Mouse (Mus musculus) hindbrain, embryonic 13.5 days (tissue): ENCODE results near the gene Spryd7. TPM values are rescaled to one million over a fixed set of nuclear protein-coding genes. Genes with fewer than 3 reads are reported as not detected.

Source experiments
- ATAC-seq: fragments of 200-750 bp; cut with Nextera tagmentation; 2 replicates; pipeline ENCODE4 v1.8.0; 2017; ENCODE audit warnings: moderate TSS enrichment; ENCODE audit not compliant: low FRiP score
- H3K27ac ChIP-seq: fragments of 300-500 bp; sonication (generic); 2 replicates; pipeline ENCODE4 v1.5.1; 2015; ENCODE audit warnings: inconsistent platforms, mild to moderate bottlenecking, moderate library complexity
- H3K27me3 ChIP-seq: fragments of 300-500 bp; sonication (generic); 2 replicates; pipeline ENCODE4 v1.6.1; 2015; ENCODE audit warnings: mild to moderate bottlenecking, inconsistent platforms
- H3K36me3 ChIP-seq: fragments of 300-500 bp; sonication (generic); 2 replicates; pipeline ENCODE4 v1.6.1; 2015; ENCODE audit warnings: mild to moderate bottlenecking, inconsistent platforms
- H3K4me1 ChIP-seq: fragments of 300-500 bp; sonication (generic); replicated peaks from 2 replicates; pipeline ENCODE4 v1.6.1; 2015; ENCODE audit warnings: inconsistent platforms
- H3K4me2 ChIP-seq: fragments of 300-500 bp; sonication (generic); 2 replicates; pipeline ENCODE4 v1.6.1; 2015; ENCODE audit warnings: inconsistent platforms, mild to moderate bottlenecking, moderate library complexity
- H3K4me3 ChIP-seq: fragments of 300-500 bp; sonication (generic); 2 replicates; pipeline ENCODE4 v1.5.1; 2015; ENCODE audit warnings: mild to moderate bottlenecking, inconsistent platforms
- H3K9ac ChIP-seq: fragments of 300-500 bp; sonication (generic); 2 replicates; pipeline ENCODE4 v1.6.1; 2015; ENCODE audit warnings: mild to moderate bottlenecking, inconsistent platforms
- H3K9me3 ChIP-seq: fragments of 300-500 bp; sonication (generic); 2 replicates; pipeline ENCODE4 v1.6.1; 2016; ENCODE audit warnings: inconsistent platforms
- WGBS: fragments of 180-500 bp; shearing (Covaris S2); methylation state at CpG from one replicate; pipeline ENCODE4 v1.1.7; 2015; 5-methylcytosine and 5-hydroxymethylcytosine counted together
- polyA plus RNA-seq: library from polyadenylated mRNA; unstranded; fragments of >200 nt; fragmentation: Nextera tagmentation; extraction: Ambion mirVana; gene quantifications from 2 replicates; pipeline ENCODE4 v1.2.1, GENCODE M21; 2015

Gene Spryd7
- polyA plus RNA-seq, 1 experiment from 2014 or later = 39.0 TPM

- Histone ChIP-seq H3K4me1 (no peaks in the 10 kb centered on the region), H3K4me3 (no peak overlapping the region), H3K27me3 (no peaks in the 10 kb centered on the region), H3K36me3 (0 out of 2 replicates have a peak, but pooled peaks cover 8% of the 10 kb centered on the region), H3K4me2 (no peak overlapping the region), H3K27ac (no peak overlapping the region), H3K9ac (no peak overlapping the region), H3K9me3 (no peaks in the 10 kb centered on the region)
- no peak for ATAC-seq
- WGBS = 88% methylated on average over 7 of the region's 7 CpGs
Measured at GRCm38 (mm10) chr14:61529533-61529932, 27.2 kb downstream of the Spryd7 start.

GRCm38 (mm10) chr14:61526006-61526405 lies 30.7 kb downstream of the Spryd7 start:
- H3K36me3 ChIP-seq = no peaks in the 10 kb centered on the region
- ATAC-seq = no peak
- H3K9me3 ChIP-seq = no peaks in the 10 kb centered on the region
- WGBS = 92% methylated on average over 2 of the region's 2 CpGs
- H3K9ac ChIP-seq = no peak overlapping the region
- no peak overlapping the region for H3K4me3 ChIP-seq
- no peaks in the 10 kb centered on the region for H3K27me3 ChIP-seq
- H3K4me2 ChIP-seq = no peak overlapping the region
- H3K4me1 ChIP-seq = no peaks in the 10 kb centered on the region
- H3K27ac ChIP-seq = no peak overlapping the region

GRCm38 (mm10) chr14:61523821-61524220 lies 32.9 kb downstream of the Spryd7 start:
- WGBS = 91% methylated on average over 2 of the region's 2 CpGs
- Histone ChIP-seq H3K4me3 (no peak overlapping the region), H3K36me3 (no peaks in the 10 kb centered on the region), H3K27me3 (no peaks in the 10 kb centered on the region), H3K4me2 (no peak overlapping the region), H3K9ac (no peak overlapping the region), H3K9me3 (no peaks in the 10 kb centered on the region; the same call in 1 of the 2 replicates), H3K4me1 (no peaks in the 10 kb centered on the region), H3K27ac (no peak overlapping the region)
- ATAC-seq = no peak

- Histone ChIP-seq H3K27ac (no peak overlapping the region), H3K36me3 (no peaks in the 10 kb centered on the region), H3K4me1 (no peaks in the 10 kb centered on the region), H3K4me2 (no peak overlapping the region), H3K4me3 (no peak overlapping the region), H3K27me3 (no peaks in the 10 kb centered on the region), H3K9me3 (peaks cover 4% of the 10 kb centered on the region), H3K9ac (no peak overlapping the region)
- no peak for ATAC-seq
- 86% methylated on average over 10 of the region's 10 CpGs for WGBS
Measured at GRCm38 (mm10) chr14:61518659-61519480, 37.8 kb downstream of the Spryd7 start.

GRCm38 (mm10) chr14:61516471-61517426 lies 39.9 kb downstream of the Spryd7 start:
- no peaks in the 10 kb centered on the region for H3K4me1 ChIP-seq
- H3K4me2 ChIP-seq = no peak overlapping the region
- no peak overlapping the region for H3K9ac ChIP-seq
- peaks cover 4% of the 10 kb centered on the region for H3K9me3 ChIP-seq
- no peaks in the 10 kb centered on the region for H3K27me3 ChIP-seq
- ATAC-seq = no peak
- no peak overlapping the region for H3K4me3 ChIP-seq
- WGBS = 92% methylated on average over 9 of the region's 9 CpGs
- no peaks in the 10 kb centered on the region for H3K36me3 ChIP-seq
- H3K27ac ChIP-seq = no peak overlapping the region

- Histone ChIP-seq H3K4me1 (no peaks in the 10 kb centered on the region), H3K4me3 (no peak overlapping the region), H3K27me3 (no peaks in the 10 kb centered on the region), H3K4me2 (no peak overlapping the region), H3K36me3 (no peaks in the 10 kb centered on the region), H3K9ac (no peak overlapping the region), H3K27ac (no peak overlapping the region), H3K9me3 (peaks cover 9% of the 10 kb centered on the region)
- 79% methylated on average over 2 of the region's 2 CpGs for WGBS
- no peak for ATAC-seq
Measured at GRCm38 (mm10) chr14:61511494-61511893, 45.2 kb downstream of the Spryd7 start.

- no peak for ATAC-seq
- H3K27ac ChIP-seq = no peak overlapping the region
Measured at GRCm38 (mm10) chr14:61497716-61498490, 58.8 kb downstream of the Spryd7 start.

GRCm38 (mm10) chr14:61493511-61494135 lies 63.1 kb downstream of the Spryd7 start:
- H3K27ac ChIP-seq = no peak overlapping the region
- H3K9me3 ChIP-seq = no peaks in the 10 kb centered on the region; the same call in 1 of the 2 replicates
- no peak overlapping the region for H3K4me3 ChIP-seq
- WGBS = 73% methylated on average over 6 of the region's 6 CpGs
- no peaks in the 10 kb centered on the region for H3K36me3 ChIP-seq
- no peak for ATAC-seq
- H3K27me3 ChIP-seq = no peaks in the 10 kb centered on the region
- H3K4me1 ChIP-seq = no peaks in the 10 kb centered on the region
- H3K9ac ChIP-seq = no peak overlapping the region
- H3K4me2 ChIP-seq = no peak overlapping the region

More at GRCm38 (mm10) chr14:61497716-61498490, 58.8 kb downstream of the Spryd7 start:
- Histone ChIP-seq H3K36me3 (no peaks in the 10 kb centered on the region), H3K4me2 (no peak overlapping the region), H3K9ac (no peak overlapping the region), H3K4me1 (no peaks in the 10 kb centered on the region), H3K27me3 (no peaks in the 10 kb centered on the region), H3K9me3 (no peaks in the 10 kb centered on the region), H3K4me3 (no peak overlapping the region)
- WGBS = 45% methylated on average over 20 of the region's 20 CpGs

Other genes with a start within 250 kb of the Spryd7 start
- 0.36 and 0.43 TPM in 2 replicates for gene Arl11, start 247.1 kb downstream of the Spryd7 start, polyA plus RNA-seq
- gene Ebpl, start 196.4 kb downstream of the Spryd7 start, polyA plus RNA-seq = 10.3 and 10.7 TPM in 2 replicates
- gene Kpna3, start 117.0 kb downstream of the Spryd7 start, polyA plus RNA-seq = 74.3 and 75.1 TPM in 2 replicates
- gene Trim13, start 41.4 kb upstream of the Spryd7 start, polyA plus RNA-seq = 53.7 and 58.8 TPM in 2 replicates
- gene Kcnrg, start 50.6 kb upstream of the Spryd7 start, polyA plus RNA-seq = 3.6 and 4.0 TPM in 2 replicates